Mouse (Mus musculus): ENCODE measurements around the gene Pias1. TPM values are rescaled to one million over a fixed set of nuclear protein-coding genes. Genes with fewer than 3 reads are reported as not detected.

Gene Pias1
- polyA plus RNA-seq, 1 experiment from 2014 or later, result 63.2 TPM

GRCm38 (mm10) chr9:62828662-62829086, 159.1 kb downstream of the Pias1 start:
- Histone ChIP-seq H3K9me3 (ENCODE audit: control insufficient read depth, low read length) (no peaks in the 10 kb centered on the region), H3K27me3 (ENCODE audit: control insufficient read depth, insufficient read depth, low read length) (no peaks in the 10 kb centered on the region), H3K9ac (ENCODE audit: low read length) (0 out of 2 replicates have a peak overlapping the region, but pooled peaks have one; percentile 0), H3K4me1 (replicated peaks; ENCODE audit: control insufficient read depth, insufficient read depth, low read length) (peaks cover 20% of the 10 kb centered on the region; the same call in 1 of the 2 replicates), H3K4me2 (ENCODE audit: low read depth, low read length, severe bottlenecking) (peak overlapping the region; percentile 52), H3K36me3 (ENCODE audit: control insufficient read depth, insufficient read depth, low read length) (no peaks in the 10 kb centered on the region), H3K4me3 (ENCODE audit: low read depth, low read length) (peak overlapping the region; percentile 17), H3K27ac (ENCODE audit: low read depth, low read length) (peak overlapping the region; percentile 47; the same call in 1 of the 2 replicates)
- peak; percentile 99 for DNase-seq (ENCODE audit: low spot score)
- under 1% methylated on average over 23 of the region's 23 CpGs for WGBS
- ATAC-seq (replicated peaks; ENCODE audit: low FRiP score), result peak; percentile 91

Other genes with a start within 250 kb of the Pias1 start
- gene Fem1b, start 176.0 kb downstream of the Pias1 start, polyA plus RNA-seq (2014; fragmentation: Nextera tagmentation; extraction: Ambion mirVana), result 55.0 and 58.3 TPM in 2 replicates
- gene Cln6, start 149.1 kb downstream of the Pias1 start, polyA plus RNA-seq (2014; fragmentation: Nextera tagmentation; extraction: Ambion mirVana), result 14.5 and 17.8 TPM in 2 replicates
- 0.48 and 1.5 TPM in 2 replicates for gene Calml4, start 129.8 kb downstream of the Pias1 start, polyA plus RNA-seq (2014; fragmentation: Nextera tagmentation; extraction: Ambion mirVana)
- 0.33 and 0.43 TPM in 2 replicates for gene Skor1, start 161.0 kb upstream of the Pias1 start, polyA plus RNA-seq (2014; fragmentation: Nextera tagmentation; extraction: Ambion mirVana)